Mouse (Mus musculus): ENCODE measurements at regions not wholly inside any gene's neighbourhood (a gene's known extent, or its start where the extent isn't known, plus 50 kb on each side); places are given as distances from the start of the nearest gene placed in this dataset.
A peak's percentile ranks its signal among the peaks of the same experiment; 100 is the strongest.

DNA sequence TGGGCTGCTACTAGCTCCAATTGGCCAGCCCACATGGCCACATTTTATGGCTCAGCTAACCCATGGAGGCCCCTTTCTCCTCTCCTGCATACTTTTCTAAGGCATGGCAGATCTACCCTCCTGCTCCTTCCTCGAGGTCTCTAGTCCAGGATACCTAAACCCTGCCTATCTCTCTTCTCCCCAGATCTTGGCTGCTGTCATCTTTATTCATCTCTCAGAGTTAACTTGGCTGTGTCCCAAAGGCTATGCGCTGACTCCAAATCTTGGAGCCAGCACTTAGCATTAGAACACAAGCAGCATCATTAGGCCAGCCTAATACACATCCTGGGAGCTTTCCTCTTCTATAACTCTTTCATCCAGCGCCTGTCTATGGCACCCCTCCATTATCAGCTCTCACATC lies 430.5 kb upstream of the Arid1b start:
- DNase-seq (ENCODE audit: low read depth), result no peak

DNA sequence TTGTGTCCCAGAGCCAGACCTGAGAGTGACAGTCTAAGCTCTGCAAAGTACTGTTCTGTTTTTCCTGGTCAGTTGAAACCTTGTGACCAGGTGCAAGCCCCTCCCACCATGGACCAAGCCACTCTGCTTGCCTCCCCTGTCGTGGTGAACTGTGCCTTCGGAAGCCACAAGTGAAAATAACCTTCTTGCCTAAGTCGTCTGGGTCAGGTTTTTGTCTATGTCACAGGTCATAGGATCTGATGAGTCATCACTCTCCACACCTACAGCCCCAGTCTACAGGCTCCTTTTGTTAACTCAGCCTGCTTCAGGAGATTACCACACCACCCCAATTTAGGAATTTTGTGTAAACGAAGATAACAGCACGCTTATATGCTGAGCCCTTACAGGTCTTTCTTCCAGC lies 417.2 kb upstream of the Arid1b start:
- peak; percentile 12 for DNase-seq (ENCODE audit: low read depth)

- no peak for DNase-seq (ENCODE audit: low read depth)
These were observed 412.3 kb upstream of the Arid1b start for GRCm38 (mm10) chr17:4581851-4582250.

DNA sequence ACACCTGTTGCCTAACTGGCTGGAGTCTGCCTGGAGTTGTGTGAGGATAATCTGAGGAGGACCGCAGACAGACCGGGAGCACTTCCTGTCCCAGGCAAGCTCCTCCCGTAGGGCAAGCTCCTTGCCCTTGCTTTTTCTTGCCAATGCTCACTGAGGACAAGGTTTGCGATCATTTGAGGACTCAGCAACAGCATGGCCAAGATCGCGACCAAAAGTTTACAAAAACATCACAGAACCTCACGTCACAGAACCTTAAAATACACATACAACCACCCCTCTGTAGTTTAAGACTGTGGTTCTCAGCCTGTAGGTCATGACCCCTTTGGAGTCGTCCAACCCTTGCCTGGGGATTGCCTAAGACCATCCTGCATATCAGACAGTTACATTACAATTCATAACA lies 383.7 kb upstream of the Arid1b start:
- DNase-seq (ENCODE audit: low read depth), result no peak

DNA sequence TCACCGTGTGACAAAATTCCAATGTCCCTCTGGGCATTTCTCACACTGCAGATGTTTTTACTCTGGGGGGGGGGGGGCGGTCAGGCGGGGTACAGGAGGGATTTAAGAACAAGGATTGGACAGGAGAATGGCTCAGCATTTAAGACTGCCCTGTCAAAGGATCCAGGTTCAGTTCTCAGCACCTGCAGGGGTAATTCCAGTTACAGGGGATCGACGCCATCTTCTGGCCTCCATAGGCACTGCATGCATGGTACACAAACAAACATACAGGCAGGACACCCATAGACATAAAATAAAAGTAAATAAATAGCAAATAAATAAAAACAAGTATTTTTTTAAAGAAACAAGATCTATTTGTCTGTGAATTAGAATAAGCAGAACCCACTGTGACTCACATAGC lies 383.1 kb upstream of the Arid1b start:
- peak; percentile 5 for DNase-seq (ENCODE audit: low read depth)

GRCm38 (mm10) chr17:4611711-4612110 lies 382.4 kb upstream of the Arid1b start:
- DNase-seq (ENCODE audit: low read depth), result no peak

DNA sequence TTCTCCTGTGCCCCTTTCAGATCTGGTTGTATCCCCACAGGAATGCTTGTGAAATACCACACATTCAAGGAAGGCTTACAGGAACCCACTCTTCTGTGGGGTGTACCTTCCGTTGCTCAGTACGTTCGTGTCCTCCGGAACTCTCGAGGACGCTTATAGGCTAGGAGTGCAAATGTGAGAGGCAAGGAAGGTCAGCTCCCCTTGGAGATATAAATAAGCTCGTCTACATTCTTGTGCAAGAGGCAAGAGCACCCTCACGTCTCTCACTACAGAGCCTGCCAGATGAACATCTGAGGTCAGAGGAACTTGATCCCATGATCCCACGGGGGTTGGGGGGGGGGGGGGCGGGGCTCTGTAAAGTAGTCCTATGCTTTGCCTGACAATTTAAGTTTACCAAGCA lies 382.0 kb upstream of the Arid1b start:
- no peak for DNase-seq (ENCODE audit: low read depth)

- no peak for DNase-seq (ENCODE audit: low read depth)
These were observed 381.4 kb upstream of the Arid1b start for GRCm38 (mm10) chr17:4612741-4613140.

GRCm38 (mm10) chr17:4620361-4620760 lies 373.8 kb upstream of the Arid1b start:
- no peak for DNase-seq (ENCODE audit: low read depth)

DNA sequence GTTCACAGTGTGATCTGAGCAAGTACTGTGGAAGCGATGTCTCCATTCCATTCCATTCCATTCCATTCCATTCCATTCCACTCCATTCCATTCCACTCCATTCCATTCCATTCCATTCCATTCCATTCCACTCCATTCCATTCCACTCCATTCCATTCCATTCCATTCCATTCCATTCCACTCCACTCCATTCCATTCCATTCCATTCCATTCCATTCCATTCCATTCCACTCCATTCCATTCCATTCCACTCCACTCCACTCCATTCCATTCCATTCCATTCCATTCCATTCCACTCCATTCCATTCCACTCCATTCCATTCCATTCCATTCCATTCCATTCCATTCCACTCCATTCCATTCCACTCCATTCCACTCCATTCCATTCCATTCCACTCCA lies 368.0 kb upstream of the Arid1b start:
- DNase-seq (ENCODE audit: low read depth), result peak; percentile 58

DNA sequence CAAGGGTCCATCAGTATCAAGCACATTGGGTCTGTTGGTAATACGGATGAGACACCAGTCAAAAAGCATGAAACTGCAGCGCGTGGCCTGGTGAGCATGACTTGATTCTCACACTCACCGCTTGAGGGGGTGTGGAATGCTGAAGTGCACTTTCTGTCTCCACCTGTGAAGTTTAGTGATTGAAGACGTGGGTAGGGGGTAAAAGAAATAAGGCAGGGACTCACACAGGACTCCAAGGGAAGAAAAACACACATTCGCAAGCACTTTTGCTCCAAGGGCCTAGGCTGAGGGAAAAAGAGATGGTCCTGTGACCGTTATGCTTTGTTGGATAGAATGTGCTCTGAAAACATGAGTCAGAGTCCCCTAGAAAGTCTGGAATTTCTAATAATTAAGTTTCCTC lies 366.6 kb upstream of the Arid1b start:
- no peak for DNase-seq (ENCODE audit: low read depth)

DNA sequence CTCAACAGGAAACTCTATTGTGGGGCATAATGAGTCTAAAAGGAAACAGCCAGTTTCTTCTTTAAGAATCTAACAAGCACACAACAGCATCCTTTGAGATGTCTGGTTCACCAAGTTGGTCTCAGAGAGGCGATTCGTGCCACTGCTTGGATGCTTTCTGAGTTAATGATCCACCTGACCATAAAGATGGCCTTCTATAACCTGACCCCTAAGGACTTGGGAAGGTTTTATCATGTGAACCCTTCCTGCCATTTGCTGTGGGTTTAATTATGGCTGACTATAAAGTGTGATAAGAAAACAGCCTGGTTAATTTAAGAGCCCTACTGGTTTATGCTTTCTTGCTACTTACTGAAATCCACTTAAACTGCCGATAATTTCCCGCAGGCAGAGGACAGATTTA lies 363.0 kb upstream of the Arid1b start:
- DNase-seq (ENCODE audit: low read depth), result no peak

GRCm38 (mm10) chr17:4632506-4632905 lies 361.6 kb upstream of the Arid1b start:
- no peak for DNase-seq (ENCODE audit: low read depth)

- DNase-seq (ENCODE audit: low read depth), result no peak
These were observed 360.4 kb upstream of the Arid1b start for GRCm38 (mm10) chr17:4633771-4634170.

DNA sequence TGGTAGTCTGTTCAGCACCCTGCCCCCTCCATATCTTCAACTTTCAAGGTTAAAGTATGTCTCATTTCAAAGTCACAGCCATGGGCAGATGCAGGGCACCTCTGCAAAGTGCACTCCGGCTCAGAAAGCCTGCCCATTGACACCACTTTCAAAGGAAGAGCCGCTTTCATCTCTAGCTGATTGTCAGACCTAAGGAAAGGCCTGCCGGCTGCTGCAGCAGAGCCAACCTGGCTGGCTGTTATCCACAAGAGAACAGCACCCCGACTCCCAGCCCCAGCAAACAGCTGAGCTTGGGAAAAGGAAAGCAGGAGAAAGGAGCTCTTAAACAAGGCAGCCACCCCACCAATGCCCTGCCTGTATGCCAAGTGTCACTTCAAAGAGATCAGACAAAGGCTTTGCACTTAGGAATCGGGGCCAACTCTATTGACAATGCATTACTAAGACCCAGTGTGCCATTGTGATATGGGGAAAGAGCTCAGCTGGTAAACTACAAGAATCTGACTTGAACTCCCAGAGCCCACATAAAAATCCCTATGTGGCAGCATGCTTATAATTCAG lies 357.3 kb upstream of the Arid1b start:
- no peak for DNase-seq (ENCODE audit: low read depth)

GRCm38 (mm10) chr17:4639531-4639930 lies 354.6 kb upstream of the Arid1b start:
- no peak for DNase-seq (ENCODE audit: low read depth)

GRCm38 (mm10) chr17:4640555-4640954 lies 353.6 kb upstream of the Arid1b start:
- DNase-seq (ENCODE audit: low read depth), result no peak

GRCm38 (mm10) chr17:4641166-4641565 lies 353.0 kb upstream of the Arid1b start:
- no peak for DNase-seq (ENCODE audit: low read depth)

GRCm38 (mm10) chr17:4642046-4642445 lies 352.1 kb upstream of the Arid1b start:
- DNase-seq (ENCODE audit: low read depth), result no peak

GRCm38 (mm10) chr17:4643343-4643742 lies 350.8 kb upstream of the Arid1b start:
- no peak for DNase-seq (ENCODE audit: low read depth)

DNA sequence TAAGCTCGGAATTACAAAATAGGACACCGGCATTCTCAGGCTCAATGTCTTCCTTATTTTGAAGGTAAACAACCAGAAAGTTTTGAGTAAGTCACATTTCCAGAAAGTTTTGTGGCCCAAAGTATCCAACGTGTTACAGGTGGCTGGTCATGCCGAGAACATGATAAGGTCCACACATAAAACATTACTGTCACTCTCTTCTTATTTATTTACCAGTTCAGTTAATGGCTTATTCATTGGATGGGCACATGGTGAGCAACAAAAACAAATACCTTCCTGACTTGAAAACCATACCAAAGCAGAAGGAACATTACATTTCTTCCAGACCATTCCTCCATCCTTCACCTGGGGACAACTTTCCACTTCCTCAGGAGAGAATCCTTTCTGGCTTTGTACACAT lies 345.5 kb upstream of the Arid1b start:
- DNase-seq (ENCODE audit: low read depth), result no peak

- DNase-seq (ENCODE audit: low read depth), result no peak
These were observed 339.9 kb upstream of the Arid1b start for GRCm38 (mm10) chr17:4654221-4654620.

DNA sequence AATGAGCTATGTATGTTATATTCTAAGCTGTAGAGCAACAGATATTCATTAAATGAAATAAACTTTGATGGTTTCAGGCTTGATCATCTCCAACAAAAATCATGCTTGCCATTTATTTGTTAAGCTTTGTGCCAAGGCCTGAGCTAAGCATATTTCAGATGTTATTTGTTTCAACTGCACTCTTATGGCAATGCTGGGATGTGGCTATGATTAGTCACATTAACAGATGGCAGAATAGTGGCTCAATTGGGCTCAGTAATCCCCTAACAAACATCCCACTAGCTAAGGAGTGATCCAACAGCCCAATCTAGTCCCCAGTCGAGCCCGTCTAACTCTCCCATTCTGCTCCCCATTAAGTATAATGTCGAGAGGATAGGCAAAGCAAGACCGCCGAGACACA lies 332.1 kb upstream of the Arid1b start:
- DNase-seq (ENCODE audit: low read depth), result no peak

- DNase-seq (ENCODE audit: low read depth), result no peak
These were observed 325.6 kb upstream of the Arid1b start for GRCm38 (mm10) chr17:4668511-4668910.

- DNase-seq (ENCODE audit: low read depth), result no peak
These were observed 320.9 kb upstream of the Arid1b start for GRCm38 (mm10) chr17:4673271-4673670.
